Mouse (Mus musculus) heart, adult 18-20 months (tissue): ENCODE data around the gene Lsm14a. TPM values are rescaled to one million over a fixed set of nuclear protein-coding genes. Genes with fewer than 3 reads are reported as not detected.
A peak's percentile ranks its signal among the peaks of the same experiment; 100 is the strongest.

ENCODE experiments used
- DNase-seq, 2 experiments: peaks; one replicate each; pipeline ENCODE4 v3.0.0; 2021 to 2022; ENCODE audit warnings: mixed read lengths in 1 of 2
- long read RNA-seq, 2 experiments: library from polyadenylated mRNA; stranded (forward); transcript quantifications; one replicate each; pipeline ENCODE4 v2.0.0; 2021
- total RNA-seq, 2 experiments: library from RNA; stranded (reverse); gene quantifications; 2 replicates each; pipeline ENCODE4 v1.2.3; 2021

The Lsm14a gene
- 10 to 100 TPM; 84.8 to 86.9 TPM for total RNA-seq
- long read RNA-seq, experiment 1, transcript Lsm14a-201 (11 exons, 2,944 nt) = major isoform, 8 of 17 reads
- long read RNA-seq, experiment 1, partial matches to known transcripts = 2 of 17 reads
- long read RNA-seq, experiment 1, other reads (novel, unspliced or antisense) = 7 of 17 reads
- long read RNA-seq, experiment 2, transcript Lsm14a-201 (11 exons, 2,944 nt) = major isoform, 7 of 12 reads
- long read RNA-seq, experiment 2, partial matches to known transcripts = 0 of 12 reads
- long read RNA-seq, experiment 2, other reads (novel, unspliced or antisense) = 5 of 12 reads

GRCm38 (mm10) chr7:34393215-34393614, at the start of gene Lsm14a:
TSS of gene Lsm14a (minus strand) at chr7:34393315.
- no peak for DNase-seq

DNA sequence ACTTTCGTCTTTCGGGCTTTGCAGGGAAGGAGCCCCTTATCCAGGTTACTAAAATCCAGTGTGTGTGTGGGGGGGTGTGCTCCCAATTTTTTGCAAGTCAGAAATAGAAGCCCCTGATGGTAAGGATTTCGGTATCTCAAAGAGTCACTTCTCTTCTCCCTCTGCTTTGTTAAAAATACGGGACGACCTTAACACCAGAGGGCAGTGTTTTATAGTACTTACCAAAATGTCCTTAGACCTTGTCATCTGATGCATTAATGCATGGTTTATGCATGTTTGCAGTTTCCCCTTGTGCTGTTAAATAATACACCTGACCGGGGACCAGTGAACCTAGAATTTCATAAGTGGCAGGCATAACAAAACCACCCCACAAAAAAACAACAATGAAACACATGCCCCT, 45.8 kb upstream of the Lsm14a start:
- DNase-seq = peak; percentile 1 to 50

GRCm38 (mm10) chr7:34433597-34433996, 40.5 kb upstream of the Lsm14a start:
- no peak for DNase-seq

- no peak for DNase-seq
Observed at GRCm38 (mm10) chr7:34421201-34421600, 28.1 kb upstream of the Lsm14a start.

- peak; percentile 48 to 87 for DNase-seq
Observed at GRCm38 (mm10) chr7:34407492-34407891, 14.4 kb upstream of the Lsm14a start.

GRCm38 (mm10) chr7:34403876-34404275, 10.8 kb upstream of the Lsm14a start:
- no peak for DNase-seq

- DNase-seq = no peak
Observed at GRCm38 (mm10) chr7:34400070-34400469, 7.0 kb upstream of the Lsm14a start.

DNA sequence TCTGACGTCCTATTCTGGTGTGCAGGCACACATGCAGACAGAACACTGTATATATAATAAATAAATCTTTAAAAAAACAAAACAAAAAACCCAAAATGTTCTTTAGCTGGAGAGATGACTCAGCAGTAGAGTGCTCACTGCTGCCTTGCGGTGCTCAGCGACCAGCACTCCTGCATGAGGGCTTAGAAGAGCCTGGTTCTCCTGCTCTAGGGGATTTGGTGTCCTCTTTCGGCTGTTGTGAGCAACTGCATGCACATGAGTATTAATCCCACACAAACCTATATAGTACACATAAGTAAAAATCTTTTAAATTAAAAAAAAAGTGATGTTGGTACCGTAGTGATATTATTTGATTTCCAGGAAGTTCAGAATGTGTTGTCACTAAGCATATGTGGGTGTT, 5.7 kb upstream of the Lsm14a start:
- no peak for DNase-seq

DNA sequence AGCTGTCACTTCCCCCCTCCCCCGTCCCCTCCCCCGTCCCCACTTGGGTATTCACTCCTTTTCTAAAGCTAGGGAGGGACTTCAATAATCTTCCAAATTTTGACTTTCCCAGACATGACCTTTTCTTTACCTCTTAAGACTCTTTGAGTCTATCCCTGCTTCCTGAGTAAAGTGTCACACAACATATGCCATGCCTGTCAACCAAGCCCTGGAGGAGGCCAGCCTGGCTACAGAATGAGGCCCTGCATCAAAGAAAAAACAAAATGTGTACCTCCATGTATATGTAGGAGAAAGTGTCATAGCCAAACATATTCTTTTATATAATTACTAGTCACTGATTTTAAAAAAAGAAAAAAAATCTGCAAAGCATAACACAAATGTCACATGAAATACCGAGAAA, 3.7 kb upstream of the Lsm14a start:
- DNase-seq = no peak

DNA sequence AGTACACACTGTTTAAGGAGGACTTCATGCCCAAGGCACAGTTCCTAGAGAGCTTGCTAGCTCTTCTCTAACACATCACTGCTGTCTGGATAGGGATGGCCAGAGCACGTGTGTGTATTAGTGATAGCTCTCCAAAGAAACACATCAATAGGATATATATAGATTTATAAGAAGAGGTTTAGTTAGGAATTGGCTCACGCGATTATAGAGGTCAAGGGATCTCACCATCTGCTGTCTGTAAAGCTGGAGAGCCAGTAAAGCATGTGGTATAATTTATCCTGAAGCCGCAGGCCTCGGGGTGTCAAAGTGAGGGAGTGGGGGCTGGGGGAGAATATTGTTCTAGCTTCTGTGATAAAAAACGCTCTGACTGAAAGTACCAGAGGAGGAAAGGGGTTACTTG, 2.6 kb upstream of the Lsm14a start:
- DNase-seq = no peak

GRCm38 (mm10) chr7:34394636-34395035, 1.5 kb upstream of the Lsm14a start:
- no peak for DNase-seq

GRCm38 (mm10) chr7:34394091-34394490, 976 bp upstream of the Lsm14a start:
- DNase-seq = no peak

DNA sequence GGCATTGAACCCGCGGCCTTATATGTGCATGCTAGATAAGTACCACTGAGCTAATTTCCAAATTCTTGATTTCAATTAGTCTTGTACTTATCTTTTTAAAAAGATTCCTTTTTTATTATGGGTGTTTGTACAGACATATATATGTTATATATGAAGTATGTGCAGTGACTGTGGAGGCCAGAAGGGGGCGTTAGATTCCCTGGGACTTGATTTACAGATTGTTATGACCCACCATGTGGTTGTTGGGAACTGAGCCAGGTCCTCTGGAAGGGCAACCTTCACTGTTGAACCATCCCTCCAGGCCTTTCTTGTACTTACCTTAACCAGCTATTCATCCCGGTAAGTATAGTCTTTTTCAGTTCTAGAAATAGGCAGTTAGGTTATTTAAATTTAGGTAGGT, 780 bp downstream of the Lsm14a start:
- DNase-seq = no peak

DNA sequence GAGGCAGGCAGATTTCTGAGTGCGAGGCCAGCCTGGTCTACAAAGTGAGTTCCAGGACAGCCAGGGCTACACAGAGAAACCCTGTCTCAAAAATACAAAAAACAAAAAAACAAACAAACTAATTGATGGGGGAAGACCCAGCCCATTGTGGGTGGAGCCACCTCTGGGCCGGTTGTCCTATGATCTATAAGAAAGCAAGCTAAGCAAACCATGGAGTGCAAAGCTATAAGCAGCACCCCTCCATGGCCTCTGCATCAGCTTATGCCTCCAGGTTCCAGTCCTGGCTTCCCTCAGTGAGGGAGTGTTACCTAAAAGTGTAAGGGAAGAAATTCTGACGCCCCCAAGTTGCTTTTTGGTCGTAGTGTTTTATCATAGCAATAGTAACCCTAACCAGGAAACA, 1.4 kb downstream of the Lsm14a start:
- DNase-seq = no peak

DNA sequence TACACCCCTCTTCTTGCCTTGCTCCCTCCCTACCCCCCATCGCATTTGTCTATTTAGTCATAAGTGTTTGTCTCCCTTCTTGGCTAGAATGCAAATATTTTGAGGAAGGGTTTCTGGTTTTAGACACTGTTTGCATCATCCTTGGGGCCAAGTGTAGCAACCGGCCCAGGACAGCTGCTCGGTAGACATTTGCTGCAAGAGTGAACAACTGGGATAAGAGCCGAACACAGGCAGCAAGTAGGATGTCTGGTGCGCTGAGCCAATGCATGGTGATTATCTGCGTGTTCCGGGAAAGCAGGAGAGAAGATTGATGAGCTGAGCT, 2.3 kb downstream of the Lsm14a start:
- peak; percentile 47 to 65 for DNase-seq

DNA sequence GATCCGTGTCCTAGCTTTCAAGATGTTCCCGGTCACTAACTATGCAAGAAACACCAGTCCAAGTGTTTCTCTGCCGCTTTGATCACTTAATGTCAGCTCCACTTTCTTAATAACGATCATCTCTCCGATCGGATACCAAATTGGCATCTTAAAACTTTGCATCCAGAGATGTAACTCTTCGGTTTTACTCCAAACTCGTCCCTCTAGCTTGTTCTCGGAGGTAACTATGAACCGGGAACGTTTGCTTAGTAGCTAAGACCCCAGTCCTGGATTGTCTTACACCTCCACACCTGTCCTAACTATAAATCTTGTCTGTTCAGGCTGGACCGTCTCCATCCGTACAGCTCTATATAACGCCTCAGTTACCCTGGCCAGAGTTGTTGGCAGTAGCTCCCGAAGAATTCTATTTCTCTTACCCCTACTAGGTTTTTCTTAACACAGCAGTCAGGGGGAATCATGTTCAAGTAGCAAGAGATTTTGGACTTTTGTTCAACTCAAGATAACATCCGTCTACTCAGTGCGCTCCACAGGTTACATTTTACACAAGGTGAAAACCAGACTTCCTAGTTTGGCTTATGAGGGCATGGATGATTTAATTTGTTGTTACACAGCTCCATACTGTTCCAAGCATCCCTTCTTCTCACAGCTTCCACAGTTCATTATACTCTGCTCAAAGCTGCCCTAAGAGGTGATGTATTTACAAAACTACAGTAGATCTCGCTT, 2.8 kb downstream of the Lsm14a start:
- DNase-seq = peak in 1 of 2 experiments; percentile 18

DNA sequence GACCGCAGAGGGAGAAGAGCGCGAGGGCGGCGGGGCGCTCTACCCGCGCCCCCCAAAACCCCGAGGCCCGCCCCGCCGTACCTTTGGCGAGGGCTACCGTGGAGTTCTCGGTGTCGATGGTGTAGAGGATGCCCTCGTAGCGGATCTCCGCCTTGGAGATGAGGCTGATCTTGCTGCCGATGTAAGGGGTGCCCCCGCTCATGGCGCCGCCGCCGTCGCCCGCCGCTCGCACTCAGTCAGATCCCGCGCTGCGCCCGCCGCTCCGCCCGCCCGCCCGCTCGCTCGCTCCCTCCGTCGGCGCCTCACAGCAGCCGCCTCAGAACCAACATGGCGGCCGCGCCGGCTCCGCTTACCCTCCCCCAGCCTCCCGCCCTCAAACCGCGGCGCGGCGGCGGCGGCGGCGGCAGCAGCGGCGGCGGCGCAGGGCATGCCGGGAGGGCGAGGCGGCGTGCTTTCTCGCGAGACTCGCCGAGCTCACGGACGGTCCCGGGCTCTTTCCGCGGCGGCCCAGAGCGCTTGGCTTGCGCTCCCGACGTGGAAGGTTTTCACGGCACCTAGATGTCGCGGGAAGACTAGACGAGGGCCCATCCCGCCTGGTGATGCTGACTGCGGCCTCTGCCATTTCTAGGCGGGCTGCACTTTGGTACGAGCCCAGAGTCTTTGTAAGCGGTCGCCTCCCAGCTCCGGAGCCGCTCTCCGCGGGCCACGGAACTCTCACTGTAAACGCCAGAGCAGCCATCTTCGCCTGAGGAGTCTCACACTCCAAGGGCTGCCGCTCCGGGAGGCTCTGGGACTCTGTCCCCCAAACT, 3.6 kb downstream of the Lsm14a start:
- DNase-seq = peak; percentile 95

DNA sequence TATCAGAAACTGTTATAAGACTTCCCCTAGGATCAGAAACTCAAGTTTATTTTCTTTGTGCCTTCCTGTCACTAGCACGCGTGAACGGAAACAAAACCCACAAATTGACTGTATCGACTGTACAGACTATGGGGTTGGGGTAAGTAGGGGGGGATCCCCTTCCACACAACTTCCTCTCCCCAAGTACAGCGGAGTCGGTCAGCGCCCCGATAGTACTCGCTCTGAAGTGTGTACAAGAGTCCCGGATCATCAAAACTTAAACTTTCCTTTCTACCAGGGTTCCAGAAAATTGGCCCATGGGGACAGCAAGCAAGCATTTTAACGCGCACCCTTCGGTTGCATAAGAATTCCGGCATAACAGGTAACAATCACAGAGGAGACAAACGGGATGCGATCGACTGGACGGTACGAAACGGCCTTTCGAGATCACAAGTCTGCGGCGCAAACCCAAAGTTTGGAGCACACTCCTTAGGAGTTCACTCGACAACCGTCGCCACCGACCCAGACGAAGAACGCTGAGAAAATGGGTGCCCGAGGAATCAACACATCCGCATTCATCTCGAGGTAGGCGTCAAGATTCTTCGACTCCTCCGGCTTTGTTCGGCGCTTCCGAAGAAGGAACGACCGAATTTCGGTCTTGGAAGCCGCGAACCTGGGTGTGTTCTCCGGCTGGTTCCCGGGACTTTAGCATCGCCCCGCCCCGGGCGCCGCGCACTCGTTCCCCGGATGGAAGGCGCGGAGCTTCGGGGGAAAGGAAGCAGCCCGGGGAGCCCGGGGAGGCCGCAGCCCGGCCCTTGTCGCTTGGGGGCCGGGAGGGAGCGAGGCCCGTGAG, 4.5 kb downstream of the Lsm14a start:
- DNase-seq = peak; percentile 81 to 82

- peak; percentile 17 to 27 for DNase-seq
Observed at GRCm38 (mm10) chr7:34387784-34388444, 5.2 kb downstream of the Lsm14a start.

DNA sequence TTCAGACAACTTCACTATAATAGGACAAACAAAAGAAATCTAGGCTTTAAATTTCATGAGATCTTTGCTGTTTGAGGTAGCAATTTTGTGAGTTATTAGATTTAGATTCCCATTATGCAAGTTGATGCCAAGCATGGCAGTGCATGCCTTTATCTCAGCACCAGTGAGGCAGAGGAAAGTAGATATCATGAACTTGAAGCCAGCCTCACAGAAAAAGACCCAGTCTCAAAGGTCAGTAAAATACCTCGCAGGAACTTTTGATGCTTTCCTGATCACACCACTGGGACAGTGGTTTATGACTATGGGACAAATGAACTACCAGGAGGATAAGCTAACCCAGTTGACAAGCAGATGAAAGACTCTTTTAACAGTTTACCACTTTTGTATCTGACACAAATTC, 10.3 kb downstream of the Lsm14a start:
- DNase-seq = no peak

- no peak for DNase-seq
Observed at GRCm38 (mm10) chr7:34381733-34382132, 11.4 kb downstream of the Lsm14a start.

GRCm38 (mm10) chr7:34380311-34380710, 12.8 kb downstream of the Lsm14a start:
- DNase-seq = no peak
